Mouse (Mus musculus) myocyte (in vitro differentiated cells): ENCODE results near the gene Cd79a. TPM values are rescaled to one million over a fixed set of nuclear protein-coding genes. Genes with fewer than 3 reads are reported as not detected.

Experiments used
- H3K27me3 ChIP-seq: one replicate; pipeline ENCODE4 v1.6.1; 2011; ENCODE audit not compliant: control insufficient read depth, insufficient read depth, insufficient read length
- H3K36me3 ChIP-seq: one replicate; pipeline ENCODE4 v1.6.1; 2011; ENCODE audit not compliant: control insufficient read depth, insufficient read depth
- H3K4me2 ChIP-seq: one replicate; pipeline ENCODE4 v1.6.1; 2011; ENCODE audit warnings: low read depth, control low read depth
- H3K4me3 ChIP-seq: one replicate; pipeline ENCODE4 v1.5.1; 2011; ENCODE audit warnings: mild to moderate bottlenecking, control low read depth, moderate library complexity
- H3K79me2 ChIP-seq: one replicate; pipeline ENCODE4 v1.6.1; 2011; ENCODE audit not compliant: control insufficient read depth, insufficient read depth
- H3ac ChIP-seq: one replicate; pipeline ENCODE4 v1.6.1; 2011; ENCODE audit not compliant: control insufficient read depth, insufficient read length
- CEBPB ChIP-seq: IDR thresholded peaks from 2 replicates; pipeline ENCODE4 v1.6.1; 2011; ENCODE audit warnings: mild to moderate bottlenecking, moderate library complexity; ENCODE audit not compliant: poor library complexity, insufficient read depth, severe bottlenecking
- E2F4 ChIP-seq: IDR thresholded peaks from one replicate; pipeline ENCODE4 v1.6.1; 2011; ENCODE audit warnings: mild to moderate bottlenecking, control low read depth, moderate library complexity; ENCODE audit not compliant: insufficient read depth
- MAX ChIP-seq: IDR thresholded peaks from one replicate; pipeline ENCODE4 v1.6.1; 2011; ENCODE audit warnings: low read depth, mild to moderate bottlenecking, control low read depth
- MYOD1 ChIP-seq, 3 experiments: IDR thresholded peaks; one replicate each; pipeline ENCODE4 v1.6.1; 2011; ENCODE audit warnings: control low read depth in 2 of 3, low read depth in 2 of 3, mild to moderate bottlenecking in 2 of 3, moderate library complexity in 1 of 3; ENCODE audit not compliant: insufficient read length in 2 of 3, control insufficient read depth in 1 of 3
- MYOG ChIP-seq, 3 experiments: IDR thresholded peaks; one replicate each; pipeline ENCODE4 v1.6.1; 2011; ENCODE audit warnings: control low read depth in 2 of 3, low read depth in 2 of 3, mild to moderate bottlenecking in 2 of 3; ENCODE audit not compliant: insufficient read length in 2 of 3, control insufficient read depth in 1 of 3, insufficient read depth in 1 of 3
- POLR2A ChIP-seq: IDR thresholded peaks from one replicate; pipeline ENCODE4 v1.6.1; 2011; ENCODE audit warnings: low read depth, mild to moderate bottlenecking, control low read depth, moderate library complexity; ENCODE audit not compliant: insufficient read length
- POLR2AphosphoS2 ChIP-seq: IDR thresholded peaks from one replicate; pipeline ENCODE4 v1.6.1; 2011; ENCODE audit warnings: low read depth, control low read depth; ENCODE audit not compliant: insufficient read length
- REST ChIP-seq: IDR thresholded peaks from one replicate; pipeline ENCODE4 v1.6.1; 2011; ENCODE audit warnings: mild to moderate bottlenecking, control low read depth, moderate library complexity; ENCODE audit not compliant: insufficient read depth, insufficient read length
- SRF ChIP-seq: IDR thresholded peaks from one replicate; pipeline ENCODE4 v1.6.1; 2011; ENCODE audit warnings: low read depth; ENCODE audit not compliant: control insufficient read depth, insufficient read length
- TCF12 ChIP-seq: IDR thresholded peaks from one replicate; pipeline ENCODE4 v1.6.1; 2011; ENCODE audit warnings: mild to moderate bottlenecking, control low read depth; ENCODE audit not compliant: poor library complexity, insufficient read depth, severe bottlenecking
- TCF3 ChIP-seq: IDR thresholded peaks from one replicate; pipeline ENCODE4 v1.6.1; 2011; ENCODE audit warnings: low read depth, control low read depth; ENCODE audit not compliant: insufficient read length
- USF1 ChIP-seq: IDR thresholded peaks from one replicate; pipeline ENCODE4 v1.6.1; 2011; ENCODE audit warnings: low read depth, mild to moderate bottlenecking, control low read depth, moderate library complexity
- polyA plus RNA-seq: library from polyadenylated mRNA; unstranded; fragments of >200 nt; fragmentation: generic; extraction: Trizol; gene quantifications from one replicate; pipeline ENCODE4 v1.2.1, GENCODE M21; 2012; ENCODE audit warnings: missing spikeins

Cd79a gene
- polyA plus RNA-seq, 1 experiment, result 0.12 TPM

- H3K36me3 ChIP-seq, result no peaks in the 10 kb centered on the region
- TF ChIP-seq MAX, result no peak
- no peak for TF ChIP-seq SRF
- TF ChIP-seq E2F4, result no peak
- TF ChIP-seq TCF12, result no peak
- TF ChIP-seq MYOG (IDR thresholded peaks at IDR 0.05; ENCODE audit: control insufficient read depth in 1 of 3, insufficient read depth in 1 of 3, insufficient read length in 2 of 3, low read depth in 2 of 3), result no peak
- TF ChIP-seq CEBPB, result no peak
- no peak for TF ChIP-seq USF1
- TF ChIP-seq POLR2AphosphoS2, result no peak
- no peak for TF ChIP-seq TCF3
- TF ChIP-seq MYOD1 (IDR thresholded peaks at IDR 0.05; ENCODE audit: control insufficient read depth in 1 of 3, insufficient read length in 2 of 3, low read depth in 2 of 3), result no peak
- TF ChIP-seq REST, result no peak
- no peak for TF ChIP-seq POLR2A
- peak overlapping the region; percentile 73 for H3K4me3 ChIP-seq
- no peaks in the 10 kb centered on the region for H3K27me3 ChIP-seq
- peak overlapping the region; percentile 74 for H3ac ChIP-seq
- H3K4me2 ChIP-seq, result peak overlapping the region; percentile 85
- H3K79me2 ChIP-seq, result peaks cover 18% of the 10 kb centered on the region
These were observed 6.3 kb downstream of the Cd79a start for GRCm38 (mm10) chr7:24903444-24903825.

GRCm38 (mm10) chr7:24904070-24904483 is 6.9 kb downstream of the Cd79a start:
- H3K4me3 ChIP-seq, result peak overlapping the region; percentile 73
- peaks cover 18% of the 10 kb centered on the region for H3K79me2 ChIP-seq
- peak; percentile 86 for TF ChIP-seq POLR2AphosphoS2
- peak; percentile 59 for TF ChIP-seq POLR2A
- TF ChIP-seq MYOG (IDR thresholded peaks at IDR 0.05; ENCODE audit: control insufficient read depth in 1 of 3, insufficient read depth in 1 of 3, insufficient read length in 2 of 3, low read depth in 2 of 3), result peak in 1 of 3 experiments; percentile 45
- TF ChIP-seq TCF12, result no peak
- peak; percentile 50; the same call in 1 of the 2 replicates for TF ChIP-seq CEBPB
- TF ChIP-seq E2F4, result no peak
- peak; percentile 32 for TF ChIP-seq SRF
- H3ac ChIP-seq, result peak overlapping the region; percentile 8
- H3K4me2 ChIP-seq, result peak overlapping the region; percentile 97
- H3K27me3 ChIP-seq, result no peaks in the 10 kb centered on the region
- H3K36me3 ChIP-seq, result peaks cover 5% of the 10 kb centered on the region

GRCm38 (mm10) chr7:24904936-24905335 is 7.8 kb downstream of the Cd79a start:
- H3K36me3 ChIP-seq, result peaks cover 5% of the 10 kb centered on the region
- peaks cover 18% of the 10 kb centered on the region for H3K79me2 ChIP-seq
- peak overlapping the region; percentile 97 for H3K4me2 ChIP-seq
- peak overlapping the region; percentile 73 for H3K4me3 ChIP-seq
- no peaks in the 10 kb centered on the region for H3K27me3 ChIP-seq
- TF ChIP-seq MYOG (IDR thresholded peaks at IDR 0.05; ENCODE audit: control insufficient read depth in 1 of 3, insufficient read depth in 1 of 3, insufficient read length in 2 of 3, low read depth in 2 of 3), result no peak
- no peak for TF ChIP-seq TCF3
- TF ChIP-seq MAX, result no peak
- TF ChIP-seq USF1, result no peak
- no peak for TF ChIP-seq E2F4
- no peak for TF ChIP-seq SRF
- TF ChIP-seq MYOD1 (IDR thresholded peaks at IDR 0.05; ENCODE audit: control insufficient read depth in 1 of 3, insufficient read length in 2 of 3, low read depth in 2 of 3), result no peak
- no peak for TF ChIP-seq POLR2A
- no peak for TF ChIP-seq REST
- no peak for TF ChIP-seq CEBPB
- TF ChIP-seq POLR2AphosphoS2, result no peak
- no peak for TF ChIP-seq TCF12
- peak overlapping the region; percentile 8 for H3ac ChIP-seq

GRCm38 (mm10) chr7:24906551-24906950 is 9.4 kb downstream of the Cd79a start:
- no peaks in the 10 kb centered on the region for H3K27me3 ChIP-seq
- TF ChIP-seq TCF3 (no peak), MYOD1 (IDR thresholded peaks at IDR 0.05; ENCODE audit: control insufficient read depth in 1 of 3, insufficient read length in 2 of 3, low read depth in 2 of 3) (no peak), USF1 (no peak), CEBPB (no peak), REST (no peak), SRF (no peak), E2F4 (no peak), POLR2AphosphoS2 (no peak), TCF12 (no peak), MYOG (IDR thresholded peaks at IDR 0.05; ENCODE audit: control insufficient read depth in 1 of 3, insufficient read depth in 1 of 3, insufficient read length in 2 of 3, low read depth in 2 of 3) (no peak), POLR2A (no peak), MAX (no peak)
- peaks cover 5% of the 10 kb centered on the region for H3K36me3 ChIP-seq
- H3K4me3 ChIP-seq, result no peak overlapping the region
- H3K4me2 ChIP-seq, result peak overlapping the region; percentile 27
- no peak overlapping the region for H3ac ChIP-seq
- H3K79me2 ChIP-seq, result peaks cover 18% of the 10 kb centered on the region

GRCm38 (mm10) chr7:24907211-24907748 is 10.1 kb downstream of the Cd79a start:
- H3K4me3 ChIP-seq, result no peak overlapping the region
- H3K27me3 ChIP-seq, result no peaks in the 10 kb centered on the region
- H3K36me3 ChIP-seq, result peaks cover 5% of the 10 kb centered on the region
- no peak overlapping the region for H3ac ChIP-seq
- TF ChIP-seq MYOG (IDR thresholded peaks at IDR 0.05; ENCODE audit: control insufficient read depth in 1 of 3, insufficient read depth in 1 of 3, insufficient read length in 2 of 3, low read depth in 2 of 3) (no peak), MYOD1 (IDR thresholded peaks at IDR 0.05; ENCODE audit: control insufficient read depth in 1 of 3, insufficient read length in 2 of 3, low read depth in 2 of 3) (no peak), MAX (no peak), USF1 (no peak), POLR2AphosphoS2 (no peak), SRF (no peak), POLR2A (no peak), REST (no peak), TCF3 (no peak), TCF12 (no peak), CEBPB (no peak), E2F4 (no peak)
- H3K79me2 ChIP-seq, result peaks cover 18% of the 10 kb centered on the region
- H3K4me2 ChIP-seq, result no peak overlapping the region
